Mouse (Mus musculus): ENCODE data around the gene Prkab2. TPM values are rescaled to one million over a fixed set of nuclear protein-coding genes. Genes with fewer than 3 reads are reported as not detected.
A peak's percentile ranks its signal among the peaks of the same experiment; 100 is the strongest.

The Prkab2 gene
- polyA plus RNA-seq, 1 experiment from 2014 or later = 7.7 TPM

GRCm38 (mm10) chr3:97628391-97629001 is 29.5 kb upstream of the Prkab2 start, which contains the start of gene Fmo5:
Gene Fmo5, plus strand, starts transcription at chr3:97628804.
- Histone ChIP-seq H3K4me2 (peak within 1 kb of the TSS; percentile 71), H3K4me3 (replicated peaks) (peak within 1 kb of the TSS; percentile 49), H3K27me3 (replicated peaks) (no peaks in the 10 kb centered on the region), H3K9me3 (no peaks in the 10 kb centered on the region), H3K9ac (peak within 1 kb of the TSS; percentile 16; the same call in 1 of the 2 replicates), H3K27ac (peak within 1 kb of the TSS; percentile 53), H3K36me3 (no peaks in the 10 kb centered on the region), H3K4me1 (peaks cover 4% of the 10 kb centered on the region; the same call in 1 of the 2 replicates)
- peak; percentile 97 for ATAC-seq (ENCODE audit: insufficient read depth, low FRiP score, low read depth)
- 4% methylated on average over 18 of the region's 18 CpGs for WGBS

- no peak for ATAC-seq (ENCODE audit: insufficient read depth, low FRiP score, low read depth)
- no peak overlapping the region for H3K27ac ChIP-seq
- WGBS = 88% methylated on average over 4 of the region's 4 CpGs
- peaks cover 4% of the 10 kb centered on the region; the same call in 1 of the 2 replicates for H3K4me1 ChIP-seq
- H3K9me3 ChIP-seq = no peaks in the 10 kb centered on the region
- H3K4me3 ChIP-seq (replicated peaks) = no peak overlapping the region
- no peaks in the 10 kb centered on the region for H3K27me3 ChIP-seq (replicated peaks)
- H3K36me3 ChIP-seq = no peaks in the 10 kb centered on the region
- no peak overlapping the region for H3K4me2 ChIP-seq
- no peak overlapping the region for H3K9ac ChIP-seq
Measured at GRCm38 (mm10) chr3:97629941-97630340, 28.1 kb upstream of the Prkab2 start.

- 90% methylated on average over 4 of the region's 4 CpGs for WGBS
- Histone ChIP-seq H3K9me3 (no peaks in the 10 kb centered on the region), H3K4me2 (no peak overlapping the region), H3K36me3 (no peaks in the 10 kb centered on the region), H3K27me3 (replicated peaks) (no peaks in the 10 kb centered on the region), H3K9ac (no peak overlapping the region), H3K4me1 (peaks cover 4% of the 10 kb centered on the region; the same call in 1 of the 2 replicates), H3K27ac (no peak overlapping the region), H3K4me3 (replicated peaks) (no peak overlapping the region)
- no peak for ATAC-seq (ENCODE audit: insufficient read depth, low FRiP score, low read depth)
Measured at GRCm38 (mm10) chr3:97630746-97631145, 27.2 kb upstream of the Prkab2 start.

- no peaks in the 10 kb centered on the region for H3K9me3 ChIP-seq
- no peak overlapping the region for H3K27ac ChIP-seq
- no peak for ATAC-seq (ENCODE audit: insufficient read depth, low FRiP score, low read depth)
- H3K4me3 ChIP-seq (replicated peaks) = no peak overlapping the region
- H3K4me2 ChIP-seq = no peak overlapping the region
- H3K9ac ChIP-seq = no peak overlapping the region
- 84% methylated on average over 8 of the region's 8 CpGs for WGBS
- no peaks in the 10 kb centered on the region for H3K36me3 ChIP-seq
- H3K27me3 ChIP-seq (replicated peaks) = no peaks in the 10 kb centered on the region
- peaks cover 4% of the 10 kb centered on the region; the same call in 1 of the 2 replicates for H3K4me1 ChIP-seq
Measured at GRCm38 (mm10) chr3:97631258-97631860, 26.6 kb upstream of the Prkab2 start.

GRCm38 (mm10) chr3:97633456-97633855 is 24.5 kb upstream of the Prkab2 start:
- no peak overlapping the region for H3K4me2 ChIP-seq
- H3K9me3 ChIP-seq = no peaks in the 10 kb centered on the region
- H3K27me3 ChIP-seq (replicated peaks) = no peaks in the 10 kb centered on the region
- no peak for ATAC-seq (ENCODE audit: insufficient read depth, low FRiP score, low read depth)
- no peak overlapping the region for H3K27ac ChIP-seq
- WGBS = 66% methylated on average over 4 of the region's 4 CpGs
- H3K9ac ChIP-seq = no peak overlapping the region
- peaks cover 4% of the 10 kb centered on the region; the same call in 1 of the 2 replicates for H3K4me1 ChIP-seq
- H3K4me3 ChIP-seq (replicated peaks) = no peak overlapping the region
- H3K36me3 ChIP-seq = no peaks in the 10 kb centered on the region

GRCm38 (mm10) chr3:97634288-97634761 is 23.7 kb upstream of the Prkab2 start:
- 46% methylated on average over 3 of the region's 3 CpGs for WGBS
- ATAC-seq (ENCODE audit: insufficient read depth, low FRiP score, low read depth) = no peak; the same call in 1 of the 2 replicates
- no peak overlapping the region for H3K27ac ChIP-seq

GRCm38 (mm10) chr3:97641396-97641795 is 16.6 kb upstream of the Prkab2 start:
- Histone ChIP-seq H3K9ac (no peak overlapping the region), H3K4me2 (no peak overlapping the region), H3K4me1 (no peaks in the 10 kb centered on the region), H3K27ac (no peak overlapping the region), H3K4me3 (replicated peaks) (no peak overlapping the region), H3K36me3 (no peaks in the 10 kb centered on the region), H3K9me3 (no peaks in the 10 kb centered on the region), H3K27me3 (replicated peaks) (no peaks in the 10 kb centered on the region)
- no peak for ATAC-seq (ENCODE audit: insufficient read depth, low FRiP score, low read depth)
- 88% methylated on average over 4 of the region's 4 CpGs for WGBS

More at GRCm38 (mm10) chr3:97634288-97634761, 23.7 kb upstream of the Prkab2 start:
- H3K36me3 ChIP-seq = no peaks in the 10 kb centered on the region
- no peaks in the 10 kb centered on the region for H3K4me1 ChIP-seq
- H3K4me2 ChIP-seq = no peak overlapping the region
- H3K9me3 ChIP-seq = no peaks in the 10 kb centered on the region
- H3K27me3 ChIP-seq (replicated peaks) = no peaks in the 10 kb centered on the region
- H3K9ac ChIP-seq = no peak overlapping the region
- H3K4me3 ChIP-seq (replicated peaks) = no peak overlapping the region

- Histone ChIP-seq H3K27me3 (replicated peaks) (no peaks in the 10 kb centered on the region), H3K9me3 (no peaks in the 10 kb centered on the region), H3K9ac (no peak overlapping the region), H3K36me3 (no peaks in the 10 kb centered on the region), H3K4me1 (no peaks in the 10 kb centered on the region), H3K27ac (no peak overlapping the region), H3K4me2 (no peak overlapping the region), H3K4me3 (replicated peaks) (no peak overlapping the region)
- ATAC-seq (ENCODE audit: insufficient read depth, low FRiP score, low read depth) = no peak
- 75% methylated on average over 9 of the region's 9 CpGs for WGBS
Measured at GRCm38 (mm10) chr3:97642001-97642400, 16.0 kb upstream of the Prkab2 start.

- Histone ChIP-seq H3K9ac (no peak overlapping the region), H3K4me2 (no peak overlapping the region), H3K27me3 (replicated peaks) (no peaks in the 10 kb centered on the region), H3K27ac (no peak overlapping the region), H3K4me3 (replicated peaks) (no peak overlapping the region), H3K4me1 (no peaks in the 10 kb centered on the region), H3K36me3 (no peaks in the 10 kb centered on the region), H3K9me3 (no peaks in the 10 kb centered on the region)
- ATAC-seq (ENCODE audit: insufficient read depth, low FRiP score, low read depth) = no peak
- 35% methylated on average over 1 of the region's 1 CpGs for WGBS
Measured at GRCm38 (mm10) chr3:97648518-97648917, 9.5 kb upstream of the Prkab2 start.

GRCm38 (mm10) chr3:97649022-97649421 is 9.0 kb upstream of the Prkab2 start:
- Histone ChIP-seq H3K9ac (no peak overlapping the region), H3K27ac (no peak overlapping the region), H3K4me2 (no peak overlapping the region), H3K4me1 (no peaks in the 10 kb centered on the region), H3K27me3 (replicated peaks) (no peaks in the 10 kb centered on the region), H3K36me3 (no peaks in the 10 kb centered on the region), H3K4me3 (replicated peaks) (no peak overlapping the region), H3K9me3 (no peaks in the 10 kb centered on the region)
- 63% methylated on average over 3 of the region's 3 CpGs for WGBS
- ATAC-seq (ENCODE audit: insufficient read depth, low FRiP score, low read depth) = no peak

GRCm38 (mm10) chr3:97649469-97649868 is 8.5 kb upstream of the Prkab2 start:
- WGBS = 64% methylated on average over 6 of the region's 6 CpGs
- no peak for ATAC-seq (ENCODE audit: insufficient read depth, low FRiP score, low read depth)

GRCm38 (mm10) chr3:97651604-97652003 is 6.4 kb upstream of the Prkab2 start:
- ATAC-seq (ENCODE audit: insufficient read depth, low FRiP score, low read depth) = no peak
- H3K9ac ChIP-seq = no peak overlapping the region
- H3K9me3 ChIP-seq = no peaks in the 10 kb centered on the region
- no peak overlapping the region for H3K4me3 ChIP-seq (replicated peaks)
- no peaks in the 10 kb centered on the region for H3K4me1 ChIP-seq
- no peak overlapping the region for H3K27ac ChIP-seq
- no peak overlapping the region for H3K4me2 ChIP-seq
- H3K27me3 ChIP-seq (replicated peaks) = no peaks in the 10 kb centered on the region
- H3K36me3 ChIP-seq = no peaks in the 10 kb centered on the region
- 73% methylated on average over 10 of the region's 10 CpGs for WGBS

More at GRCm38 (mm10) chr3:97649469-97649868, 8.5 kb upstream of the Prkab2 start:
- H3K27ac ChIP-seq = no peak overlapping the region
- H3K4me3 ChIP-seq (replicated peaks) = no peak overlapping the region
- H3K27me3 ChIP-seq (replicated peaks) = no peaks in the 10 kb centered on the region
- no peak overlapping the region for H3K9ac ChIP-seq
- no peaks in the 10 kb centered on the region for H3K9me3 ChIP-seq
- H3K4me2 ChIP-seq = no peak overlapping the region
- H3K36me3 ChIP-seq = no peaks in the 10 kb centered on the region
- no peaks in the 10 kb centered on the region for H3K4me1 ChIP-seq
